Mouse (Mus musculus) kidney, adult 11 months (tissue): ENCODE data around the gene Tnfsf15.

ENCODE experiments used
- DNase-seq: peaks from one replicate; pipeline ENCODE4 v3.0.0; 2022

Gene Tnfsf15

GRCm38 (mm10) chr4:63740761-63741160, 4.2 kb downstream of the Tnfsf15 start:
- DNase-seq, result no peak

GRCm38 (mm10) chr4:63740001-63740400, 4.9 kb downstream of the Tnfsf15 start:
- no peak for DNase-seq

- peak; percentile 61 for DNase-seq
Measured at GRCm38 (mm10) chr4:63739524-63739923, 5.4 kb downstream of the Tnfsf15 start.

DNA sequence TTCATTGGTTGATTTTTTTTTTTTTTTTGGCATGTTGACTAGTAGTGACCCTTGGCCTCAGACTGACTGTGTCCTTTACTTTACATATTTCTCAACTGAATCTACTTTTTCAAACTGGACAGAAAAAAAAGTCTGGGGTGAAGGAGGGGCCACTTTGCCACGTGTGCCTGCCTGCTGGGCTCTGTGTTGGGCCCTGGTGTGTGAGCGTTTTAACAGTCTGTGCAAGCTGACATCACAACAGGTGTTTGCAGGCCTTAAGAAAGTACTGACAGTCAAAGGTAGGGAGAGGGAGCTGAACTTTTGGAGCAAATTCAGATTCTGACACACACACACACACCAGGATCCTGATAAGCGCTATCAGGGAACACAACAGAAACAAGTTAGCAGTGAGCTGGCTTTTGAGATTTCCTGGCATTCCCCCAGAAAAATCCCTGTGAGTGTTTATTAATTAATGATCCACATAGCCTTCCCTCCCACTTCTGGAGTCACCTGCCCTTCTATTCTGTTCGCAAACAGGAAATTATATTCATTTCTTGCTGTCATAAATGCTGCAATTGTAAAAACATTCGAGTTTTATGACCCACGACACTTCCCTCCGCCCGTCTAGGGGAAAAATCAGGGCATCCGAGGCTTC, 6.4 kb downstream of the Tnfsf15 start:
- peak; percentile 27 for DNase-seq

DNA sequence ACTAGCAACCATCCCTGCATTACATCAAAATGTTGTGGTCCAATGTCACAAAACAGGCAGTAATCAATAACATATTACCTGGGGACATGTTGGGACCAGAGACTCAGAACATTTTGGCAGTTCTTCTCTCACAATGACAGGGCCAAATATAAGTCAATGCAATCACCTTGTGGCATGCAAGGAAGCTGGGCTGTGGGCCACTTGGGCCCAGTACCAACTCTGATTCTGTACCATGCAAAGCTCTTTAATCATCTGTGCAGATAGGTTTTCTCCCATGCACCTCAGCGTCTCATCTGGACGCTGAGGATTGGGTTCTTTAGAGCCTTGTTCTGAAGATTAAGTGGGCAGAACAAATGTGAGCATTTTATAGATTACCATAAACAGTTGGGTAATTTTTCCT, 13.6 kb downstream of the Tnfsf15 start:
- DNase-seq, result no peak

- DNase-seq, result peak; percentile 34
Measured at GRCm38 (mm10) chr4:63726727-63727126, 18.2 kb downstream of the Tnfsf15 start.

- peak; percentile 30 for DNase-seq
Measured at GRCm38 (mm10) chr4:63725981-63726380, 18.9 kb downstream of the Tnfsf15 start.

- peak; percentile 86 for DNase-seq
Measured at GRCm38 (mm10) chr4:63717922-63718643, 26.8 kb downstream of the Tnfsf15 start.

DNA sequence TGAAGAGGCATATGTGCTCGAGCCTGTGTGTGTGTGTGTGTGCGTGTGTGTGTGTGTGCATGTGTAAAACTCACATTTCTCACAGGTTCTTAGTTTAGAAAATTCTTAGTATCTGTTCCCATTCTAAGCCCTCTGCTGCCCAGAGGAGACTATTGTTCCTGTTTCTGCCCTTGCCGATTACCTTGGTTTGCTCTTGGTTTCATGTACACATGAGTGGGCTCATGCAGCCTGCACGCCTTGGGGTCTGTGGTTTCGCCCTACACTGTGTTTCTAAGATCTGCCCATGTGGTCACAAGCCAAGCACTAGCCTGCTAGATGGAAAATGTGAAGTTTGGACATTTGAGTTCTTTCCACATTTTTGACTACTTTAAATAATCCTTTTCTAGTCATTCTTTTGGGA, 33.0 kb downstream of the Tnfsf15 start:
- no peak for DNase-seq

DNA sequence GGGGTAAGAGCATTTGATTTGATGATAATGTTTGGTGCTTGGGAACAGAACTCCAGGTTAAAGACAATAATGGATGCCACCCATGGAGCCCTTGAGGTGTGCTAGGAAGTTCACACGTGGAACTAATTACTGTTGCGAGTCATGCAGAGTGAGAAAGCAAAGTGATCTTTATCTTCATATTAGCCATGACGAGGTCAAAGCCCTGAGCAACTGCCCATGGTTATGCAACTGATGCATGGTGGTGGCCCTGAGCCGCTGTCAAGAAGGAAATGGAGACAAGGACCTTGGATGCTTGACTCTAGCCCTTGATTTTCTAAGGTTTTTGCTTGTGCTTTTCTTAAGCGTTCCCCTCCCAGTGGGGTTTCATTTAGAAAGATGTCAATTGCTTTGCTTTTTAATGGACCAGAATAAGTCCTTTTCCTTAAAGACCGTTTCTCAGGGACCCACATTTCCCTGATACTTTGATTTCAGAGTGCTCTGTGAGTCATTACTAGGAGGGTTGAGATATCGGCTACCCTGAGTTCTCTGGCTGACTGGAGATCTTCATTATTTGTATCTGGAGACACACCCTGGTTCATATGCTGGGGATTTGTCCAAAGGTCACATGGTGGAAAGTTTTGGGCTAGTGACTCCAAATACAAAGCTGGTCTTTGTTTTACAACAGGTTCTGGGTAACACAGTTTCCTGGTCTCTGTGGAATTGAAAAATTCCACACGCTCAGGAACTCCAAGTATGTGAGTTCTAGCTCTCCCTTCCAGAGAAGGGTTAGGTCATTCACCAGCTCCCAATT, 34.3 kb downstream of the Tnfsf15 start:
- DNase-seq, result no peak

- DNase-seq, result no peak
Measured at GRCm38 (mm10) chr4:63706279-63706971, 38.5 kb downstream of the Tnfsf15 start.

DNA sequence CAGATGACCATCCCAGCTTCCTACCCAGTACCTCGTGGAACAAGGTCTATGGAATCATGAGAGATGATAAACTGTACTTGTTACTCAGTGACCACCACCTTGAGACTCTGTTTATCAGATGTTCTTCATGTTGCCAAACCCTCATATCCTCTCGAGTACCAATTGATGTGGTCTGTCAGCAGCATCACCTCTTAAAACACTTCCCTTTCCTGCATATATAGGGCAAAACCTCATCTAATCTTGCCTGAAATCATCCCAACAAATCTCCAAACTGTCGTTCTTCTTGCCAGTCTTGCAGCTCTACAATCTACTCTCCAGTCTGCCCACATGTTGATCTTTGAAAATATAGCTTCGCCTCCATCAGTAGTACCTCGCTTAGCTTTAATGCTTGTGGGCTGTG, 40.7 kb downstream of the Tnfsf15 start:
- DNase-seq, result no peak

DNA sequence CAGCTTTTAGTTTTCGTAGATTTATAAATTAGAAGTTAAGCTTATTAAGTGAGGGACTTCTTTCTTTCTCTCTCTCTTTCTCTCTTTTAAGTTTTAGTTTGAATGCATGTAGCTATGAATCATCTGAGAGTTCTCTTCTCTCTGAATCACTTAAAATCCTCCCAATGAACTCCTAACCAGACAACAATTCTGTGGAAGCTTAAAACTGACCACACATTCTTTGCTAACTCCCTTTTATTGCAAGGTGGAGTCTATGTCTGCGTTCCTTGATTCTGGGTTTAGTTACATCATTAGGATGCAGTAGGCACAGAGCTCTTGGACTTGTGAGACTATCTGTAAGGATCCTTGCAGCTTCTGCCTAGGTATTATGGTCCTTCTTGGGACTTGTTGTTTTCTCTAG, 41.2 kb downstream of the Tnfsf15 start:
- no peak for DNase-seq

GRCm38 (mm10) chr4:63702006-63702704, 42.8 kb downstream of the Tnfsf15 start:
- DNase-seq, result no peak

DNA sequence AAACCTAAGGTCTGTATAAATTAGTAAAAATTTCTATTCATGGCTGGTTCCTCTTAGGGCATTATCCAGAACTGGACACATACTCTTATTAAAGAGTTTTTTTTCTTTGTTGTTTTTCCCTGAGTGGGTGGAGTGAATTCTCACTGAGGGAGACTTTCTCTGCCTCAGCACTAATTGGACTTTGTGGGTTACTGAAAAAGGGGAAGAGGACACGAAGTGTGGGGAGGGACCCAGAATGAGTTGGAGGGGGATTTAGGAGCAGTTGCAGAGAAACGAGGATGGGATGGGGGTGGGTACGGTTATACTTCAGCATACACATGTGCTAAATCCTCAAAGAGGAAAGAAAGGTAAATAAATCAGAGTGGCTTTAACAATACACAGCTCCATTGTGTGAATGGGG, 45.2 kb downstream of the Tnfsf15 start:
- no peak for DNase-seq

GRCm38 (mm10) chr4:63696921-63697320, 48.0 kb downstream of the Tnfsf15 start:
- no peak for DNase-seq

GRCm38 (mm10) chr4:63692351-63692750, 52.6 kb downstream of the Tnfsf15 start:
- DNase-seq, result no peak

GRCm38 (mm10) chr4:63687429-63687828, 57.5 kb downstream of the Tnfsf15 start:
- DNase-seq, result no peak

DNA sequence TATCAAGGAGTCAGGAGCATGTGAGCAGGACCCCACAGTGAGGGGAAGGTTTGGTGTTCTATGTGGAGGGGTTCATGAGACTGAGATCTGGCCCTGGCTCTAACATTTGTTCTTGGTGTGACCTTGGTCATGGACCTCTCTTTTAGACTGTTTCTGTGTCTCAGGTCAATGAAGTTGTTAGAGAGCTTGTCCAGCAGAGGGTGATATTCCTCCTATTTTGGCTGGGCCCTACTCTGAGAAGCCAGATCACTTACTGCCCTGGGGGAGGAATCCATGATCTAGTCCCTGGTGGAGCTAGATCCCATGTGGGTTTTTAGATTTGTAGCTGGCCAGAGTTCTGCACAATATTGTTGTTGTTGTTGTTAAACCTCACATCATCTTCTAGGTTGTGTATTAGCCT, 58.8 kb downstream of the Tnfsf15 start:
- DNase-seq, result peak; percentile 47

- DNase-seq, result no peak
Measured at GRCm38 (mm10) chr4:63685253-63685525, 59.7 kb downstream of the Tnfsf15 start.

GRCm38 (mm10) chr4:63684412-63685252, 60.3 kb downstream of the Tnfsf15 start:
- DNase-seq, result no peak

DNA sequence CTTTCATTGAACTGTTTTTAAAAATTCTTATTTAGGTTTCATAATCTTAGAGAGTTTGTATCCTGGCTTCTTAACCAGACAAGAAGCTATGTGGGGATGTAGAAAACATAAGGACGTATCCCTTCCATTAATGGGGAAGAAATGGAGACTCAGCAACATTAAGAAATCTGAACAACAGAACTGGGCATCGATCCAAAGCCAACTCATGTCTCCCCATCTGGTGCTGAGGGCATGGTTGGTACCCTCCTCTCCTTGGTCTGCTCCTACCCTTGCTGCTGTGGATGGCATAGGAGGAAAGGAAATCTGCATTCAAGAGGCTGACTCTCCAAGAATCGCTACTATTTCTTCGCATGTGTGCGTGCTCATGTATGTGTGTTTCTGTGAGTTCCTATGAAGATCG, 61.2 kb downstream of the Tnfsf15 start:
- DNase-seq, result no peak
